Mouse (Mus musculus): ENCODE measurements around the gene B3gat3. TPM values are rescaled to one million over a fixed set of nuclear protein-coding genes. Genes with fewer than 3 reads are reported as not detected.
A peak's percentile ranks its signal among the peaks of the same experiment; 100 is the strongest.

B3gat3 gene
- polyA plus RNA-seq, 1 experiment from 2014 or later, result 32.8 TPM

- 17% methylated on average over 12 of the region's 16 CpGs for WGBS
- DNase-seq (ENCODE audit: low spot score), result no peak
Measured at GRCm38 (mm10) chr19:8928689-8929223, 8.6 kb downstream of the B3gat3 start.

GRCm38 (mm10) chr19:8929224-8930088 is 9.3 kb downstream of the B3gat3 start, which contains the start of the genes Rom1 and Eml3:
Rom1 (minus strand) TSS chr19:8929356.
Eml3 (plus strand) TSS chr19:8929552.
- Histone ChIP-seq H3K9me3 (replicated peaks; ENCODE audit: control insufficient read depth, low read length) (no peaks in the 10 kb centered on the region), H3K9ac (replicated peaks; ENCODE audit: low read length) (peak within 1 kb of the TSS; percentile 83), H3K27me3 (ENCODE audit: control insufficient read depth, insufficient read depth, low read length) (no peaks in the 10 kb centered on the region), H3K36me3 (replicated peaks; ENCODE audit: control insufficient read depth, insufficient read depth, low read depth, low read length) (no peaks in the 10 kb centered on the region), H3K4me2 (ENCODE audit: low read depth, low read length) (peak within 1 kb of the TSS; percentile 81), H3K4me1 (ENCODE audit: control insufficient read depth, insufficient read depth, low read length) (no peaks in the 10 kb centered on the region), H3K4me3 (ENCODE audit: low read depth, low read length) (peak within 1 kb of the TSS; percentile 71), H3K27ac (replicated peaks; ENCODE audit: low read depth, low read length) (peak within 1 kb of the TSS; percentile 47; the same call in 1 of the 2 replicates)
- DNase-seq (ENCODE audit: low spot score) (peak; percentile 73), ATAC-seq (replicated peaks; ENCODE audit: insufficient number of reproducible peaks, low FRiP score, low TSS enrichment, low read depth) (peak; percentile 74)
- under 1% methylated on average over 60 of the region's 74 CpGs for WGBS

More at GRCm38 (mm10) chr19:8928689-8929223, 8.6 kb downstream of the B3gat3 start:
- H3K4me1 ChIP-seq (ENCODE audit: control insufficient read depth, insufficient read depth, low read length), result no peaks in the 10 kb centered on the region
- H3K36me3 ChIP-seq (replicated peaks; ENCODE audit: control insufficient read depth, insufficient read depth, low read depth, low read length), result no peaks in the 10 kb centered on the region
- no peaks in the 10 kb centered on the region for H3K27me3 ChIP-seq (ENCODE audit: control insufficient read depth, insufficient read depth, low read length)
- H3K9ac ChIP-seq (replicated peaks; ENCODE audit: low read length), result peak overlapping the region; percentile 83
- peak overlapping the region; percentile 71 for H3K4me3 ChIP-seq (ENCODE audit: low read depth, low read length)
- ATAC-seq (replicated peaks; ENCODE audit: insufficient number of reproducible peaks, low FRiP score, low TSS enrichment, low read depth), result no peak; the same call in 1 of the 2 replicates
- H3K9me3 ChIP-seq (replicated peaks; ENCODE audit: control insufficient read depth, low read length), result no peaks in the 10 kb centered on the region
- H3K4me2 ChIP-seq (ENCODE audit: low read depth, low read length), result peak overlapping the region; percentile 81
- peak overlapping the region; percentile 47; the same call in 1 of the 2 replicates for H3K27ac ChIP-seq (replicated peaks; ENCODE audit: low read depth, low read length)

DNA sequence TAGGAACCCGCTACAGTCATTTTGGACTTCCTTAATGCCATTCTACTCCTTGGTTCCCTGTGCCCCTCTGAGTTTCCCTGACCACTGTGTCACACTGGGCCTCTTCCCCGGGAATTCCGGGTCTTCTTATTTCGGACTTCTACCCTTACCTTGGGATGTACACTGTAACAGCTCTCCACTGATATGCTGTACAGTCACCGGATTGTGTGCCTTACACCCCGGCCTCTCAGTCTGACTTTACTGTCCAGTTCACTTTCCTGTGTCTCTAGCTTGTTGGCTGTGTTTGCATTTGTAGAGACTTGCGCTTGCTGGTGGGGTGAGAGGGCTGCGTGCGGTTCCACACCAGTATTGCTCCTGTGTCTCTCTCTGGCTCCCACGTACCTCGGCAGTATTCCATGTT is 9.9 kb downstream of the B3gat3 start:
- H3K9ac ChIP-seq (replicated peaks; ENCODE audit: low read length), result peak overlapping the region; percentile 83
- ATAC-seq (replicated peaks; ENCODE audit: insufficient number of reproducible peaks, low FRiP score, low TSS enrichment, low read depth) (no peak), DNase-seq (ENCODE audit: low spot score) (no peak)
- H3K27me3 ChIP-seq (ENCODE audit: control insufficient read depth, insufficient read depth, low read length), result no peaks in the 10 kb centered on the region
- H3K9me3 ChIP-seq (replicated peaks; ENCODE audit: control insufficient read depth, low read length), result no peaks in the 10 kb centered on the region
- no peaks in the 10 kb centered on the region for H3K4me1 ChIP-seq (ENCODE audit: control insufficient read depth, insufficient read depth, low read length)
- peak overlapping the region; percentile 81 for H3K4me2 ChIP-seq (ENCODE audit: low read depth, low read length)
- WGBS, result 14% methylated on average over 11 of the region's 11 CpGs
- H3K4me3 ChIP-seq (ENCODE audit: low read depth, low read length), result peak overlapping the region; percentile 71
- H3K27ac ChIP-seq (replicated peaks; ENCODE audit: low read depth, low read length), result peak overlapping the region; percentile 47; the same call in 1 of the 2 replicates
- H3K36me3 ChIP-seq (replicated peaks; ENCODE audit: control insufficient read depth, insufficient read depth, low read depth, low read length), result no peaks in the 10 kb centered on the region

DNA sequence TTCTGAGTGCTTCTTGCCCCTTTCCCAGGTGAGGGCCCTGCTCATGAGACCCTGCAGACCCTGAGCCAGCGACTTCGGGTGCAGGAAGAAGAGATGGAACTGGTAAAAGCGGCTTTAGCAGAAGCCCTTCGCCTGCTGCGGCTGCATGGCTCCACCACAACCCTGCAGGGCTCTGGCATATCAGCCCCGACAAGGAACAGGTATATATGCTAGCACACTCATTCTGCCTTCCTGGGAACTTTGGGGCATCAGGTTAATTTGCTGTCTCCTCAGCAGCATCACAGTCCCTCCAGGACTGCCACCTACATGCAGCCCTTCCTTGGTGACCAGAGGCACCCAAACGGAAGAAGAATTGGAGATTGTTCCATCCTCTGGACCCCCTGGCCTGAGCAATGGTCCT is 10.6 kb downstream of the B3gat3 start:
- H3K9ac ChIP-seq (replicated peaks; ENCODE audit: low read length), result peak overlapping the region; percentile 83
- no peaks in the 10 kb centered on the region for H3K27me3 ChIP-seq (ENCODE audit: control insufficient read depth, insufficient read depth, low read length)
- no peaks in the 10 kb centered on the region for H3K9me3 ChIP-seq (replicated peaks; ENCODE audit: control insufficient read depth, low read length)
- no peak overlapping the region for H3K27ac ChIP-seq (replicated peaks; ENCODE audit: low read depth, low read length)
- ATAC-seq (replicated peaks; ENCODE audit: insufficient number of reproducible peaks, low FRiP score, low TSS enrichment, low read depth) (no peak), DNase-seq (ENCODE audit: low spot score) (no peak)
- H3K4me2 ChIP-seq (ENCODE audit: low read depth, low read length), result peak overlapping the region; percentile 81
- WGBS, result 86% methylated on average over 7 of the region's 7 CpGs
- H3K4me1 ChIP-seq (ENCODE audit: control insufficient read depth, insufficient read depth, low read length), result no peaks in the 10 kb centered on the region
- peak overlapping the region; percentile 71; the same call in 1 of the 2 replicates for H3K4me3 ChIP-seq (ENCODE audit: low read depth, low read length)
- H3K36me3 ChIP-seq (replicated peaks; ENCODE audit: control insufficient read depth, insufficient read depth, low read depth, low read length), result no peaks in the 10 kb centered on the region

DNA sequence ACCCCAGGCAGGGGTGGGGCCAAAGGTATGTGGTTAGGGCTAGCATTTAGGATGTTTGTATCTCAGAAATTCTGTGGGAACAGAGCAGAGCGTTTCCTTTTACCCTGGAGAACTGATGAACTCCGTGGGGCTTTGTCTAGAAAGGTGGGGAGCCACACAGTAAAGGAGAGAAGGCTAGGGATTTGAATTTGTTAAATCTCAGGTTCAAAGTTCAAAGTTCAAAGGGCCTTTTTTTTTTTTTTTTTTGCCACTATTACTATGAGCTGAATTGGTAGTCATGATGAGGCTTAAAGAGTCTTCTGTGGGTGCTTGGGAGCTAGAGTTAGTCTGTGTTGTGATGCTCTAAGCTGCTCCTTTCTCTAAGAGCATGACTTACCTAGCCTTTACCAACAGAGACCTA is 16.6 kb downstream of the B3gat3 start:
- Histone ChIP-seq H3K4me1 (ENCODE audit: control insufficient read depth, insufficient read depth, low read length) (no peaks in the 10 kb centered on the region; the same call in 1 of the 2 replicates), H3K27ac (replicated peaks; ENCODE audit: low read depth, low read length) (no peak overlapping the region), H3K4me3 (ENCODE audit: low read depth, low read length) (no peak overlapping the region), H3K27me3 (ENCODE audit: control insufficient read depth, insufficient read depth, low read length) (no peaks in the 10 kb centered on the region), H3K36me3 (replicated peaks; ENCODE audit: control insufficient read depth, insufficient read depth, low read depth, low read length) (peaks cover 2% of the 10 kb centered on the region; the same call in 1 of the 2 replicates), H3K4me2 (ENCODE audit: low read depth, low read length) (no peak overlapping the region), H3K9ac (replicated peaks; ENCODE audit: low read length) (no peak overlapping the region), H3K9me3 (replicated peaks; ENCODE audit: control insufficient read depth, low read length) (no peaks in the 10 kb centered on the region)
- no peak for DNase-seq (ENCODE audit: low spot score)
- no peak for ATAC-seq (replicated peaks; ENCODE audit: insufficient number of reproducible peaks, low FRiP score, low TSS enrichment, low read depth)
- 84% methylated on average over 2 of the region's 2 CpGs for WGBS

GRCm38 (mm10) chr19:8940526-8941133 is 20.5 kb downstream of the B3gat3 start:
- DNase-seq (ENCODE audit: low spot score), result no peak
- ATAC-seq (replicated peaks; ENCODE audit: insufficient number of reproducible peaks, low FRiP score, low TSS enrichment, low read depth), result no peak
- WGBS, result 79% methylated on average over 15 of the region's 15 CpGs
- no peak overlapping the region; the same call in 1 of the 2 replicates for H3K9ac ChIP-seq (replicated peaks; ENCODE audit: low read length)
- peaks cover 8% of the 10 kb centered on the region; the same call in 1 of the 2 replicates for H3K36me3 ChIP-seq (replicated peaks; ENCODE audit: control insufficient read depth, insufficient read depth, low read depth, low read length)
- no peaks in the 10 kb centered on the region for H3K9me3 ChIP-seq (replicated peaks; ENCODE audit: control insufficient read depth, low read length)
- no peak overlapping the region for H3K4me2 ChIP-seq (ENCODE audit: low read depth, low read length)
- H3K4me3 ChIP-seq (ENCODE audit: low read depth, low read length), result no peak overlapping the region; the same call in 1 of the 2 replicates
- H3K4me1 ChIP-seq (ENCODE audit: control insufficient read depth, insufficient read depth, low read length), result peaks cover 3% of the 10 kb centered on the region; the same call in 1 of the 2 replicates
- H3K27me3 ChIP-seq (ENCODE audit: control insufficient read depth, insufficient read depth, low read length), result no peaks in the 10 kb centered on the region
- no peak overlapping the region for H3K27ac ChIP-seq (replicated peaks; ENCODE audit: low read depth, low read length)

DNA sequence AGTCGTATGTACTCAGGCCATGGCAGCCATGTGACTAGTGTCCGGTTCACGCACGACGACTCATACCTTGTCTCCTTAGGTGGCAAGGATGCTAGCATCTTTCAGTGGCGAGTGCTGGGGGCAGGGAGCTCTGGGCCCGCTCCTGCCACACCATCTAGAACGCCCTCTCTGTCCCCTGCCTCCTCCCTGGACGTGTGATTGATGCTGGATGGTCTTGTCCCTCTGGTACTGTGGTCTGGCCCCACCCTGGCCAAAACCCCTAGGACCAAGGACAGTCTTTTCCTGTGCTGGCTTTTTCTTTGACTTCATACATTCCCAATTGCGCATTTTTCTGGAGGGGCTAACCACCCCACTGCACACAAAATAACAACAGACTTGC is 21.0 kb downstream of the B3gat3 start:
- Histone ChIP-seq H3K9me3 (replicated peaks; ENCODE audit: control insufficient read depth, low read length) (no peaks in the 10 kb centered on the region), H3K4me1 (ENCODE audit: control insufficient read depth, insufficient read depth, low read length) (peaks cover 3% of the 10 kb centered on the region; the same call in 1 of the 2 replicates), H3K9ac (replicated peaks; ENCODE audit: low read length) (peak overlapping the region; percentile 99), H3K4me2 (ENCODE audit: low read depth, low read length) (peak overlapping the region; percentile 59), H3K27me3 (ENCODE audit: control insufficient read depth, insufficient read depth, low read length) (no peaks in the 10 kb centered on the region), H3K27ac (replicated peaks; ENCODE audit: low read depth, low read length) (no peak overlapping the region), H3K4me3 (ENCODE audit: low read depth, low read length) (peak overlapping the region; percentile 97), H3K36me3 (replicated peaks; ENCODE audit: control insufficient read depth, insufficient read depth, low read depth, low read length) (peaks cover 10% of the 10 kb centered on the region)
- DNase-seq (ENCODE audit: low spot score) (no peak), ATAC-seq (replicated peaks; ENCODE audit: insufficient number of reproducible peaks, low FRiP score, low TSS enrichment, low read depth) (peak; percentile 36)
- WGBS, result 42% methylated on average over 10 of the region's 10 CpGs

Data from embryonic facial prominence, embryonic 11.5 days (tissue).